Mouse (Mus musculus): Measurements from ENCODE around the gene Clip2.

Gene Clip2

GRCm38 (mm10) chr5:134552110-134552972 lies at the start of gene Clip2:
Gene Clip2, minus strand, starts transcription at chr5:134552434.
- peak; percentile 99 for DNase-seq (ENCODE audit: low spot score)

DNA sequence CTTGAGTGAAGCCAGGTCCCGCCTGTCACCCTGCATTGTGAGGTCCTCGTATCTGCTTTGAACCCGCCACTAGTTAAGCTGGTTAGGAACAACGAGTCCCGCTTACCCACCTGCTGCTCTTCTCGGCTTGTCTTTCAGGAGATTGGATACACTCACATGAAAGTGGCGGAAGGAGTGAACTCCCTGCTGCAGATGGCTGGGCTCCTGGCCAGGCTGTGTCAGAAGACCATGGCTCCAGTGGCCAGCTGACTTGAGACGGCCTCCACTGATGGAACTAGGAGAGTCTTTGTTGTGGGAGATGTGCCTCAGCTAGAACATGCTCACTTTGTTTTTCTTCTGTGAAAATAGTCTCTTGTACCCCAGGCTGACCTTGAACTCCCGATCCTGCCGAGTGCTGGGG lies 45.5 kb upstream of the Clip2 start:
- DNase-seq (ENCODE audit: low spot score) = peak; percentile 72

DNA sequence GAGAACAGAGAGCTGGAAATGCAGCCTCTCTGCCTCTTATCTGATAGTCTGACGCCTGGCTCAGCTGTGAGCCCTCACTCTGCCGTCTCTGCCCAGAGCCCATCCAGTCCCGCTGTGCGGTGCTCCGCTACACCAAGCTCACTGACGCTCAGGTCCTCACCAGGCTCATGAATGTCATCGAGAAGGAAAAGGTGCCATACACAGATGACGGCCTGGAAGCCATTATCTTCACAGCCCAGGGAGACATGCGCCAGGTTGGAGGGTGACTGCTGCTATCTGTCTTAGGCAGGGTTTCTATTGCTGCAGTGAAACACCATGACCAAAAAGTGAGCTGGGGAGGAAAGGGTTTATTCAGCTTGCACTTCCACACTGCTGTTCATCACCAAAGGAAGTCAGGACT lies 40.9 kb upstream of the Clip2 start:
- DNase-seq (ENCODE audit: low spot score) = no peak

DNA sequence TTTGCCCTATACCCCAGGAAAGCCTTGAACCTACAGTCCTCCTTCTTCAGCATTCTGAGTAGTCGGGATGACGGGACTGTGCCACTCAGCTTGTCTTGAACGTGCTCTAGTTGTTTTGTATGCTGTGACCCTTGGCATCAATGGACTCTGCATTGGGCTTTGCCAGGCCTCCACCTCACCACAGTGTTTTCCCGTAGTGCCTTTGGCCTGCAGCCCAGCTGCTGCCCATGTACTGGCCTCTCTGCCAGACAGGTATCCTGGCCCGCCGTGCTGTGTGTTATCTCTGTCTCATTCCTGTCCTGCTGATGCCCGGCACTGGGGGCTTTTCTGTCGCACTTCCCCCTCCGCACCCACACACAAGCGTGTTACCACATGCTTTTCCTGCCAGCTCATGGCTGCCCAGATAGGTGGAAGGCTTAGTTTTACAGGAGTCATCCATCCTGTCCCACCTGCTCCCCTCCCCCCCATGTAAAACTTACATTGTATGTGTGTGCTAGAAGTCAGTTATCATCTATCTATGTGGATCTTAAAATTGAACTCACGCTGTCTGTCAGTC lies 39.9 kb upstream of the Clip2 start:
- no peak for DNase-seq (ENCODE audit: low spot score)

- no peak for DNase-seq (ENCODE audit: low spot score)
Observed at GRCm38 (mm10) chr5:134589900-134590299, 37.7 kb upstream of the Clip2 start.

DNA sequence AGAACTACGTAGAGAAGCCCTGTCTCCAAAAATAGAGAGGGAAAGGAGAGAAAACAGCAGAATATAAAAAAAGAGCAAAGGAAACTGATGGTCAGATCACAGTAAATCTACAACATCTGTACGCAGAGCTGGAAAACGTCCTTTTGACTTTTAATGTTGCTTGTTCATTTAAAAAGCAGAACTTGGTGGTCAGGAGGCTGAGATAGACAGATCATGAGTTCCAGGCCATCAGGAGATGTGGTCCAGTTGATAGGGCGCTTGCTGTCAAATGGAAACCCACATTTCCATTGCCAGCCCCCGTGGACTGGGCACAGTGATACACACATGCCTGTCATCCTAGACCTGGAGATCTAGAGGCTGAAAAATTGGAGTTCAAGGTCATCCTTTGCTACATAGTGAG lies 32.6 kb upstream of the Clip2 start:
- no peak for DNase-seq (ENCODE audit: low spot score)

DNA sequence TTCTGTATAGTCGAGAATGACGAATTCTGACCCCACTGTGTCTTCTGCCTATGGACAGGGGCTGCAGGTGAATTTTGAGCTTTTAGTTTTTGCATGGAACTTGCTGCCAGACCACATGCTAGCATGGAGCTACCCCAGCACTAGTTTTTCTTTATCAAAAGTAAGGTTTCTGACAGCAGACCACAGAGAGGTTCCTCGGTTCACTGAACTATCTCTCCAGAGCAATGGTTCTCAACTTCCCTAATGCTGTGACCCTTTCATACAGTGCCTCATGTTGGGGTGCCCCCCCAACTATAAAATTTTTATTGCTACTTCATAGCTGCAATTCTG lies 31.6 kb upstream of the Clip2 start:
- DNase-seq (ENCODE audit: low spot score) = no peak

- DNase-seq (ENCODE audit: low spot score) = no peak
Observed at GRCm38 (mm10) chr5:134583006-134583883, 31.0 kb upstream of the Clip2 start.

- peak; percentile 98 for DNase-seq (ENCODE audit: low spot score)
Observed at GRCm38 (mm10) chr5:134582221-134582907, 30.1 kb upstream of the Clip2 start.

DNA sequence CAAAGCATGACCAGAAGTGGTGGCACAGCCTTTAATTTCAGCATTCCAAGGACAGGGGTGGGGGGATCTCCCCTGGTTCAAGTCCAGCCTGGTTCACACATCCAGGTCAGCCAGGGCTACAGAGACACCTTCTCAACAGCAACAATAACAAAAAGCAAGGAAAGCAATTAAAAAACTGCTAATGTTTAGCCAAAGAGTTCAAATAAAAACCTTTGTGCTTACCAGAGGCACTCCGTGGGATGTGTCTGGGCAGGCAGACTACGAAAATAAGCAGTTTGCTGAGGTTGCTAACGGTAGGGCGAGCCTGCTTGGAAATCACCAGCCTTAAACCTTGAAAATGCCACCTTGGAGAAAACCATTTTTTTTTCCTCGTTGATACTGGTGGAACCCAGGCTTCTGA lies 28.9 kb upstream of the Clip2 start, which contains the start of gene Rfc2:
TSS of gene Rfc2 (plus strand) at position 221 of the 400 bp plus-strand sequence.
- DNase-seq (ENCODE audit: low spot score) = no peak

DNA sequence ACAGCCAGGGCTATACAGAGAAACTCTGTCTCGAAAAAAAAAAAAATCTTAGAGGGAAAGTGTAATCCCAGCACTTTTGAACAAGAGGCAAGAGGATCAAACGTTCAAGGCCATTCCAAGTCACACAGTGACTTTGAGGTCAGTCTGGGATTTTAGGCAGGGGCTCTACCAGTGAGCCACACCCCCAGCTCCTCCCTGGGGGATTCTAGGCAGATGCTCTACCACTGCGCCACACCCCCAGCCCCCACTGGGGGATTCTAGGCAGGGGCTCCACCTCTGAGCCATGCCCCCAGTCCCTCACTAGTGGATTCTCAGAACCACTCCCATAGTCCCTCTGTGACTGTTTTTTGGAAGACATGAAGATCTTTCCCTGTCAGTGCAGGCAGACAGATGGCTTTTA lies 26.9 kb upstream of the Clip2 start:
- no peak for DNase-seq (ENCODE audit: low spot score)

GRCm38 (mm10) chr5:134577534-134577933 lies 25.3 kb upstream of the Clip2 start:
- DNase-seq (ENCODE audit: low spot score) = no peak

DNA sequence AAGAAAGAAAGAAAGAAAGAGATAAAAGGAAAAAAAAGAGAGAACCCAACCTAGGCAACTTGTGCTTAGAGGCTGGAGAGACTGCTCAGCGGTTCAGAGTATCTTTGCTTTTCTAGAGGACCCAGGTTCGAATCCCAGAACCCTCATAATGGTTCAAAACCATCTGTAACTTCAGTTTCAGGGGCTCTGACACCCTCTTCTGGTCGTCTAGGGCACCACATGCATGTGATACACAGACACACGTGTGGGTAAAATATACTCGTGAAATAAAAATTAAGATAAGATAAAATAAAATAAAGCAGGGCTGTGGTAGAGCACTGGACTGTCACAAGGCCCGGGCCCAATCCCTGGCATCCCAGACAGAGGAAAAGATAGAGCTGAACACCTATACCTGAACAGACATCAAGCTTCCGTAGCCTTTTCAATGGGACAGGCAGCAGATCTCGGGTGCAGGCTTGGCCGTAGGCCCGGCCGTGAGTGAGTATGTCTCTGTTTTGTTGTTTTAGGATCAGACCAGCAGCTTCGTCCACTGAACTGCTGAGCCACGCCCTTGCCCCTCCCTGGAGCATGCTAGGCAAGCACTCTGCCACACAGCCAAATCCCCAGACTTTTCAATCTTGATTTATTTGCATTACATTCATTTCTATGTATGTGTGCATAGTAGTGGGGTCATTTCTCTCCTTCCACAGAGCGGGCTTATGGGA lies 24.4 kb upstream of the Clip2 start:
- no peak for DNase-seq (ENCODE audit: low spot score)

DNA sequence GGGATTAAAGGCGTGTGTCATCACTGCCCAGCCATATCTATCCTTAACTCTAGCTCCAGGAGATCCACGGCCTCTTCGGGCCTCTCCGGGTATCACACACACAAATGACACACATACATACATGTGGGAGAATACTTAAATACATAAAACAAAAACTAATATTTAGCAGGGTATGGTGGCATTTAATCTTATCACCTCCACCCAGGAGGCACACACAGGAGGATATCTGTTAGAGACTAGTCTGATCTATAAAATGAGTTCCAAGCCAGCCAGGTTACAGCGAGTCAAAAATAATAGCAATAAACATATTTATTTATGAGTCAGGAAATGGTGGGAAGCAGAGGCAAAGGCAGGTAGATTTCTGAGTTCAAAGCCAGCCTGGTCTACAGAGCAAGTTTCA lies 23.6 kb upstream of the Clip2 start:
- no peak for DNase-seq (ENCODE audit: low spot score)

DNA sequence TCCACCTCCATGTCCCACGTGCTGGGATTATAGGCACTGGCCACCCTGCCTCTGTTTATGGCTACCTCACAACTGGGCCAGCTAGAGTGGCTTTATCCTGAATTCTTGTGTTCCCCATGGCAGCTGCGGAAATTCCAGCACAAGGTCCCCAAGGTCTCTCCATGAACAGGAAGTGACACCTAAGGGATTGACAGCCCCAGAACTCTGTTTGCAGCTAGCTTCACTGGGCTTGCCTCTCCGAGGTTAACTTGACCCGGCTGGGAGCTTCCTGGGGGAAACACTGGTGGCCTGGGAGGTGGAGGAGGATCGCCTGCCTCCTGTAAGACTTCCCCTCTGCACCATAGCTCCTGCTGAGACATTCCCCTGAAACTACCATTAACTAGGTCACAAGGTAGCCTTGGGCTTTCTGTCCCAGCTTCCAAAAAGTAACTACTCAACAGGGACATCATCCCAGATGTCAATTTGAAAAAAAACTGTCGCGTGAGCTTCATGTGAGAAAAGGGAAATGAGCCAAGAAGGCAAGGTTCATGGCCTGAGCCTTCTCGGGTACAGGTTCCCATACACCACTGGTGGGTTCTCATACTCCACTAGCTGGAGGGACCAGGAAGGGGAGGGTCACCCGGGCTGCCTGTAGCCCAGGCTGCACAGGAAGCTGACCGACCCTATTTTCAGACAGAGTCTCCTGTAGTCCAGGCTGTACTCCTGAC lies 20.4 kb upstream of the Clip2 start:
- no peak for DNase-seq (ENCODE audit: low spot score)

- no peak for DNase-seq (ENCODE audit: low spot score)
Observed at GRCm38 (mm10) chr5:134571730-134572507, 19.7 kb upstream of the Clip2 start.

GRCm38 (mm10) chr5:134568964-134569491 lies 16.8 kb upstream of the Clip2 start:
- no peak for DNase-seq (ENCODE audit: low spot score)

- no peak for DNase-seq (ENCODE audit: low spot score)
Observed at GRCm38 (mm10) chr5:134568030-134568429, 15.8 kb upstream of the Clip2 start.

- DNase-seq (ENCODE audit: low spot score) = no peak
Observed at GRCm38 (mm10) chr5:134567445-134567844, 15.2 kb upstream of the Clip2 start.

- no peak for DNase-seq (ENCODE audit: low spot score)
Observed at GRCm38 (mm10) chr5:134565696-134566095, 13.5 kb upstream of the Clip2 start.

Measured in testis, postnatal 10 days (tissue).